Mouse (Mus musculus) 3T3-L1 (cell line): ENCODE measurements around the gene Aspscr1.

ENCODE experiments used
- DNase-seq: peaks from one replicate; pipeline ENCODE4 v3.0.0-alpha.2; 2015; ENCODE audit warnings: low read depth, low spot score

Gene Aspscr1

GRCm38 (mm10) chr11:120731858-120732680, 59.3 kb downstream of the Aspscr1 start, which contains the start of gene Cbr2:
Gene Cbr2 (minus strand): TSS chr11:120732114.
- DNase-seq, result peak; percentile 90

DNA sequence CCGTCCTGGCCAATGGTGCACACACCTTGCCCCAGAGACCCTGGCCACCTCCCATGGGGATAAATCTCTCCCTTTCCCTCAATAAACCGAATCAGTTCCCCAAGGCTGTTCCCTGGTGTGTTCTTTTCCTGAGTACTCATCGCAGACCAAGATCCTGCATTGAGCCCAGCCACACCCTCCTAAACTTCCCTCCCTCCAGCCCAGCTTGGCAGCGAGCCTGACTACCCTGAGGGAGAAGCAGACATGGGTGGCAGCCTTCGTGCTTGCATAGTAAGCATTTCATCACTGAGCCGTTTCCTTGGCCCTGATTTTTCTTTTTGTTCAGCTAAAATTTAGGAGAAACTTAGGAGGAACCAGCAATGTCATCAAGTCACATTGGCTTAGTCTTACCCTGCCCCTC, 60.7 kb downstream of the Aspscr1 start:
- DNase-seq, result peak; percentile 83

- DNase-seq, result no peak
Measured at GRCm38 (mm10) chr11:120736424-120736823, 63.7 kb downstream of the Aspscr1 start.

DNA sequence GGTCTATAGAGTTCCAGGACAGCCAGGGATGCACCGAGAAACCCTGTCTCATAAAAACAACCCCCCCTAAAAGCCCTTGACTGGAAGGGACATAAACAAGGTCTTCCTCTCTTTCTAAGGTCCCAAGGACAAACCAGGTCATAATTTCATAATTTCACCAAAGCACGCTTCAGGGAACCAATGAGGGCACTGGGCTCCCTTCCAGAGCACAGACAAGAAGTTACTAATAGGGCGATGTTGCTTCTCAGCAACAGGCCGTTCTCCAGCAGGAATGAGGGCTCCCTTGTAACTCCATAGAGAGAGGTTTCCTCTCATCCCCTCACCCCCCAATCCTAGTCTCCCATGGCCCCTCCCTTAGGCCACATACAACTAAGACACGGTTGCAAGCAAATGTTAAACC, 68.2 kb downstream of the Aspscr1 start:
- DNase-seq, result no peak

- DNase-seq, result no peak
Measured at GRCm38 (mm10) chr11:120744121-120744701, 71.4 kb downstream of the Aspscr1 start.

- no peak for DNase-seq
Measured at GRCm38 (mm10) chr11:120747974-120748373, 75.2 kb downstream of the Aspscr1 start.

GRCm38 (mm10) chr11:120749430-120749829, 76.7 kb downstream of the Aspscr1 start:
- peak; percentile 39 for DNase-seq

DNA sequence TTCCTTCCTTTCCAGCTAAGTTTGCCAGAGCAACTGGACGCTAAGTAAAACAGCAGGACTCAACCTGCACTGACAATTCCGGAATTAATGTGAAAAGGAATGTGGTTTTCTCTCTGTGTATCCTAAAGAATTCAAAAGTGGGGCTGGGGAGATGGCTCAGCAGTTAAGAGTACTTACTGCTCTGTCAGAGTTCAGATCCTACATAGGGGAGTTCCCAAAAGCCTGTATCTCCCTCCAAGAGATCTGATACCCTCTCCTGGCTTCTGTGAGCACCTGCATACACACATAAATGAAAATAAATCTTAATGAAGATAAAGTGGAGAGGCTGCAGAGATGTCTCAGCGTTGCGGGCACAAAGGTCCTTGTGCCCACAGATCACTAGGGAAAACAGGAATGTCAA, 78.8 kb downstream of the Aspscr1 start:
- DNase-seq, result peak; percentile 53
